Mouse (Mus musculus) small intestine, adult 2 months (tissue): ENCODE results near the gene Cdh13.

Source experiments
- CTCF ChIP-seq: fragments of 200-500 bp; IDR thresholded peaks from 2 replicates; pipeline ENCODE4 v1.5.1; 2012; ENCODE audit warnings: low read depth, mild to moderate bottlenecking, control low read depth, inconsistent platforms, low read length, moderate library complexity, mixed read lengths; ENCODE audit not compliant: insufficient replicate concordance, insufficient read length; ENCODE audit errors: extremely low read depth
- POLR2A ChIP-seq: fragments of 200-500 bp; IDR thresholded peaks from 2 replicates; pipeline ENCODE4 v1.6.1; 2012; ENCODE audit warnings: low read depth, mild to moderate bottlenecking, control low read depth, inconsistent platforms, low read length, moderate library complexity

GRCm38 (mm10) chr8:118968896-118969295 is 685.4 kb downstream of the Cdh13 start:
- TF ChIP-seq CTCF (no peak), POLR2A (no peak)
